Mouse (Mus musculus) cerebellum, adult (tissue): ENCODE results near the gene Dpf3.

Experiments used
- ATAC-seq: cut with Nextera tagmentation; 2 replicates; pipeline ENCODE4 v1.9.2; 2017; ENCODE audit warnings: mild to moderate bottlenecking, moderate library complexity, mixed read lengths; ENCODE audit not compliant: insufficient number of reproducible peaks, low FRiP score, low TSS enrichment

The Dpf3 gene

DNA sequence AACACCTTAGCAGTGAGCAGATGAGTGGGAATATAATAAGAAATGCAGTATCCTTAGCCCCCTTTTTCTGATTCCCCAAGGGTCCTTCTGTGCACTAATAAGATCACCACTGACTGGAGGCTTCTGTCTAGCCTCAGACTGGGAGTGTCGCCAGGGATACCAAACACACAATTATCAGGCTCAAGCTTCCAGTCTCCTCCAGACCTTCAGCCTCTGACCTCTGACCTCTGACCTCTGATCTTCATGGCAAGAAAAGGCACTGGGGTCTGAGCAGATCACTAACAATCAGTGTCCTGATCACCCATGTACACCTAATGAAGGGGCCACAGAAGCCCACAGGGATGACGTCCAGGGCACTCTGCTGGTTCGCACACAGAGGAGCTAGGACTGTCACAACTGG lies 125.7 kb downstream of the Dpf3 start:
- ATAC-seq, result no peak

DNA sequence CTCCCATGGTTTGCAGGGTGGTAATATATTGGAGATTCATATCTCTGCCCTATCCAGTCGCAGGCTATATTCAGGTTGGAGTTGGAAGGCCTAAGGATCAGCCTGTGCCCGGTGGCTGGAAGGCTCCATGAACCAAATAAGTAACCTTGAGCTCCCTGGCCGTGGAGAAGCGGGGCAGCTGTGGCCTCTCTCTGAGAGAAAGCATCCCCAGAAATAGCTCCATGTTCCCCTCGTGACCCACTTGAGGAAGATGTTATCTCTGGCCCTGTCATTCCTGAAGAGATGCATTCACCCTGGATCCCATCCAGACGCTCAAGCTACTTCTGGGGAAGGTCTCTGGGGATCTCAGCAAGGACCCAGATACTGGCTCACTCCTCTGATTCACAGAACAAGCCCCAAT lies 134.9 kb downstream of the Dpf3 start:
- no peak for ATAC-seq

DNA sequence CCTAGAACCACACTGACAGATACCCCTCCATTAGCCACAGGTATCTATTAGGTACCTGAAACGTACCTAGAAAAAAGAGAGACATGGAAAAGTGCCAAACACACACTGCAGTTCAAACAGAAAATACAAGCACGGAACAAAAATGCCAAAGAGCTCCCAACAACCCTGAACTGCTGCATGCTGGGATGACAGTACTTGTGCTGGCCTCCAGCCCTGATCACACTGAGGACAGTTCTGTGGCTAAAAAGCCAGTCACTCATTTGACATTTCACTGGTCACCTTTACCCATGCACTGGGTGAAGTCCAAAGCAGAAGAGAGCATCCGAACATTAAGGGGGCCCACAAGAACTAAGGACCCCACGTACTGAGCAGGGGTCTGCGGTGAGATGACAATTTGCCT lies 137.8 kb downstream of the Dpf3 start:
- ATAC-seq, result no peak

DNA sequence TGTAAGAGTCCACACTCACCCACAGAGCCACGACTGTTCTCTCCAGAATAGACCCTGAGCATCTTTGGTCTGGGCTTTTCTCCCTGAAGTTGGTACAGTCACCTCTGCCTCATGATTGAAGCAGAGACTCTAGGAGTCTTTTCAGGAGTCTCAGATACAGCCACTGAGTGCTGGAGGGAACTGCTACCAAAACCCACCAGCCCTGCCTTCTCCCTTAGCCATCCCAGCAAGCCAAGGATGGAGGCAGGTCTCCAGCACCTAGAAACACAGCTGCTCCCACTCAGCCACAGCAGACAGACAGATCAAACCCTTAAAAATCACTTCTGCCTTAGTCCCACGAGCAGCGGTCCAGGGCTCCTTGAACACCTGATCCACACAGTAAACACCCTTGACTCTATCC lies 139.3 kb downstream of the Dpf3 start:
- ATAC-seq, result no peak

DNA sequence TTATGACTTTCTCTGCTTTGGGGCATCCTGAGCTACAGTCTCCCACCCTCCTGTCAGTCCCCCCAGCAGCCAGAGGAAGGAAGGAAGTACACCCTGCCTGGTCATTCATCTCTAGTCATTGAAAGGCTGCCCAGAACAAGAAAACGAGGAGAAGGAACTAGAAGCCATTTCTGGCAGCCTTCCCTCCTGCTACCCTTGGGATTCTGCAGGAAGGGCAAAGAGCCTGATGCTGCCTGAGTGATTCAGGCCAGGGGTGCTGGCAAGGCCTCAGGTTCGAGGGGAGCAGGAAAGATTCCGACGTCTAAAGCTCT lies 144.7 kb downstream of the Dpf3 start:
- ATAC-seq, result peak; percentile 23; the same call in 1 of the 2 replicates

DNA sequence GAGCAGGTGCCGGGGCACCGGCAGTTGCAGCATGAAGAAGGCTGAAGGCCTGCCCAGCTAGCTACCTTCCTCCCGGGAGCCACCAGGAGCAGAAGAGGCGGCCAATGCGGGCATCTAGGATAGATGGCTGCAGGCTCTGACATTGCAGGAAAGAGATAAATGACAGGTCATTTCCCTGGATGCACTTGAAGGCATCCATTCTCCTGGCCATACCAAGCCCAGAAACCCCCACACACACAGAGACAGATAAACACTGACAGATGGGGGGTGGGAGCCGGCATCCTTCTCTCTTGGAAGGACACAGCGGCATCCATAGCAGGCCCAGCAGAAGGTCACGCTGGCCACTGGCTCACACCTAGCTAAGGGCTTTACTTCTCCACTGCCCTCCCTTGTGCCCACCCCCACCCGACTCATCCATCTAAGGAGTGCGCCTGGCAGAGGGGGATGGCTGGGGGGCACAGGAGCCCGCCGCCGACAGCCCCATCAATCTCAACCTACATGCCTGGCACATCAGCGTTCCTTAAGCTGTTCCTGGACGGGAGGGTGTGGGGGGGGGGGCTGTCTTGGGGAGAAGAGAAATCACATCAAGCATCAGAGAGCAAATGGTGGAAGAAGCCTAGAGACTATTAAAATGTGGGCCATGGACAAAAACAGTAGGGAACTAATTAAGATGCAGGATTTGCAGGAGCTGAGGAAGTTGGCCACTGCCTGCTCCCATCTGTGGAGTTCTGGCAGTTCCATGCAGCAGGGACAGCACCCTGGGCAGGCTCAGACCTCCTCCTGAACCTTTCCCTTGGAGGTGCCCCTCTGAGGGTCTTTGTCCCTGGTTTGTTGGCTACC lies 145.3 kb downstream of the Dpf3 start:
- ATAC-seq, result peak; percentile 73

DNA sequence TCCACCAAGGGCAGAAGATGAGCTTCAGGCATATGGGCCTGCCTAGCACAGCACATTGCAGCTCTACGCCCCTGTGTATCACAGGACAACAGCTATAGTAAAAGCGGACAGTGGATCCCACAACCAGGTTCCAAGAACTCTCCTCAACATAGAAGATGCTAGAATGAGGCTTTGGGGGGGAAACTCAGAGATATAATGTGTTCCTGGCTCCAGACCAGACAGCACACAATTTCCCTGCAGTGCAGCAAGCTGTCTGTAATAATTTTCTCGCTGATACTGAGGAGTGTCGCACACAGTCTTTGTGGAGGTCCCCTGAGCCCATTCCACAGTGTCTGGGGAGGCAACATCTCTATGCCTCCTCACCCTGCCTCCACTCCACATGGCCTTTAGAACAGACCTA lies 146.6 kb downstream of the Dpf3 start:
- ATAC-seq, result no peak

DNA sequence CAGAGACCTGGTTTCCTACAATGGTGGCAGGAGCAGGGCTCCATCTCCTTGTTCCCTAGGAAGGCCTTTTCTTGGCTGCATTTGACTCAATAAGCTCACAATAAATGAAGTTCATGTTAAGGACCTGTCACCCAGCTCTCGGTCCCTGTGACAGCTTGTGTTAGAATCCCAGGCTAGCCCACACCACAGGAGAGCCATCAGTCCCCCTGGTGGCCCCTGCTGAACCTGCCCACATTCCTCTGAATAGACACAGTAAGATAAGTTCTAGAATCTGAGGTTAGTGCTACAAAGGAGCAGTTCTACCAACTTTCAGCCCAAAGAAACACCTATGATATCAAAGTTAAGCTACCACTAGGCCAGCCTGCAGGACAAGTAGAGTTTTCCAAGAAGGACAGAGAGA lies 149.2 kb downstream of the Dpf3 start:
- ATAC-seq, result no peak

DNA sequence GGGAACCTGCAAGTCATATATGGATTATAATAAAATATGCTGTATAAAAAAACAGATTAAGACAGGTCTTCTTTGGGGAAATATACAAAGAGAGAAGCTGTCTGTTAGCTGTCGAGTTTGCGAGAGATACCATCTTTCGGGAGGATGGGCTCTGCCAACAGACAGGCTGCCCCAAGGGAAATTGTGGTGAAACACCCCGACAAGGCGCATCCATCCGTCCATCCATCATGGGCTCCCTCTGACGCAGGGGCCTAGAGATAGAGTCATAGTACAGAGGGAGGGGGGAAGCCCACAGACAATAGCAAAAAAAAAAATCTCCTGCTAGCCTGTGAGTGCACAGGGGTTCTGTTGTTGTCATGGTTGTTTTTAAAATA lies 149.8 kb downstream of the Dpf3 start:
- no peak for ATAC-seq

DNA sequence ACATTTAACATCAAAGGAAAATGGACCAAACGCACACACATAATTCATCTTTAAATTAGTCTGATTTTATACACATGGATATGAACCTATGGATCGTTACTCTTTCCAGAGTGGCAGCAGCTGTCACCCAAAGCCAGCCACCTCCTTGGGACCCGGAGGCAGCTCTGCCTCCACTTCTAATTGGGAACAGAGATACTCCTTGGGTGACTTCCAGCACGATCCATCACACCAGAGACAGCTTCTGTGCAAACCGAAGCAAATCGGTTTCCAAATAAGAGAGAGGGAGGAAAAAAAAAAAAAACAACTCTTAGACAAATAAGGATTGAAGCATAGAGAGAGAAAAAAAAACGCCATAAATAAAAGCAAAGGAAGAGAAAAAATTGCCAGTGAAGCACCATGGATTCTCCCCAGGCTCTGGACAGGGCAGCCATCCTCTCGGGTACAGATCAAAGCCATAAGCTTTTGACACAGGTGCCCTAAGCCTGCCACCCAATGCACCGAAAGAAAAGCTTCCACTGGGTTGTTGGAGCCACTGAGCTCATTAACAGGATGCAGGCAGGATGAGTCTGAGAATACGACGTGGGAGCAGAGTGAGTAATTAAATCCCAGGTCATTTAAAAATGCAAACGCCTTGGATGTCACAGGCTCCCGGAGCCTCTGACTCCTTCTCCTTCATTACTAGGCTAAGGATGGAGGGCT lies 150.3 kb downstream of the Dpf3 start:
- no peak for ATAC-seq

DNA sequence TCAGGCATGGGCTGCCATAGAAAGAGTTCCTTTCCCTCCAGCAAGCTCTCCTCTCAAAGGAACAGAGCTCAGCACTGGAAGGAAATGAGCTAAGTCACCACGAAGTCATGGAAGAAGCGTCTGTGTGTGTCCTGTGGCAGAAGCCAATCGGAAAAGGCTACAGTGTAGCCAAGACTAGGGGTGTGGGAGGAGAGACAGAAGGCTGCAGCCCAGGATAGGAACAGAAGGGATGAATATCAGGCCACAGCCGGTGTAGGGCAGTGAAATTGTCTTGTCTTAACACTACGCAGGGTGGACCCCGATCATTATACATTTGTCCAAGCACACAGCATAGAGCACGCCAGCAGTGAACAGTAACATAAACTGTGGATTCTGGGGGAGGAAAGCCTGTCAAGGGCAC lies 157.5 kb downstream of the Dpf3 start:
- 0 out of 2 replicates have a peak, but pooled peaks have one; percentile 21 for ATAC-seq

DNA sequence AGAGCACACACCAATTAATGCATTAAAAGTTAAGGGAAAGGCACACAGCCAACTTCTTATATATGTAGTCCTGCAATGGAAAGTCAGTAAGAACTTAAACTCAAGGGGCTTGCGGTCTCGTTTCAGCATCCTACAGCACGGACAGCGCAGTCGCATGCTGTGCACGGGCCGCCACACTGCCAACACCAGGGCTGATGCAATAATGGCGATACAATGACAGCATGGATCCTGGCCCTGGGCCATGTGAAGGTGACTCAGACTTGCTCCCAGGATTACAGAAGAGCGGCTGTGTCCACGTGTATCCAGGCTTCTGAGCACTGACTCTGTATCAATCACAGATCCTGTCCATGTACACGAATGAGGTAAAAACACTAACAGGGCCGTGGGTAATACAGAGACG lies 158.6 kb downstream of the Dpf3 start:
- no peak for ATAC-seq

DNA sequence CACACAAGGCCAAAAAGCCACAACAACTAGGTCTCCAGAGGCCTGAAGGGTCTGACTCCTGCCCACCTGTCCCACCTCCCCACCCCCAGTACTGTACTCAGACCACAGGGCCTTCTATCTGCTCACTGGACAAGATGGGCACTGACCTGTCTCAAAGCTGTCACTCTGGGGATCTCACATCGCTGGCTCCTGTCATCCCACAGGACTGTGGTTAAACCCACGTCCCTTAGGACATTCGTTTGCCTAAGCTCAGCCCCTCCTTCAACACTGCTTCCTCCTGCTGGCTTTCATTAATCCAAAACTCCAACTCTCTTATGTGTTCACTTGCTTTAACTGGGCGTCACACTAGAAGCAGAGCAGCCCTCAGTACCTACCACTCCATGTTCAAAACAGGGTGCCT lies 159.0 kb downstream of the Dpf3 start:
- ATAC-seq, result no peak

DNA sequence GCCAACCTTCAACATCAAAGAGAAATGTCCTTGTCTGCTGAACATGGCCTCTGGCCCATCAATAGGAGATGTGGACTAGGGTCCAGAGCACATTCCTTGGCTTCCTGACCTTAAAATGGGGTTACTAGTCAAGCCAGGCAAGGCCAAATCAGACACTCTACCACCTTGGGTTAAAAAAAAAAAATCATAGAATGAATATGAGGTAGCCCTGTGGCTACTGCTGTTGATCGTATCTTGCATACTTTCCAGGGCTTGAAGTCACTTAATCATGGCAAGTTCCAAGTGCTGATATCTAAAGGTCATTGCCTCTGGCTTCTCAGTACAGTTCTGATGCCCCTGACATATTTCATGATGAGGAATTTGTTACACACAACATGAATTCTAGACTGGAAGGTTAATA lies 160.1 kb downstream of the Dpf3 start:
- no peak for ATAC-seq

DNA sequence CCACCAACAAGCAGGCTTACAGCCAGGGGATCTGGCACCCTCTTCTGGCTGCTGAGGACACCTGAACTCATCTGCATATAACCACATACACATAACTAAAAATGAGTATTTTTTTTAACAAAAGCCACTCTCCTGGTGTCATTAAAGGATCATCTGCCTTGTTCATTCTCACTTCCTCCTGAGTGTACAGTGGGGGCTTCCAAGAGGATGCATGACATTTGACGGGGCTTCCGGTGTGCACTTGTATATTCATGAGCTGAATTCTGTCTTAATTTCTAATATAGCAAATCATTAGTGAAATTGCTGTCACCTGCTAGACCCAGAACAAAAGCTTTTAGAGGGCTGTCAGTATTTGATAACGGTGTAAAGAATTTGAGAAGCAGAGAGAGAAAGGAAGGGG lies 166.8 kb downstream of the Dpf3 start:
- ATAC-seq, result no peak

DNA sequence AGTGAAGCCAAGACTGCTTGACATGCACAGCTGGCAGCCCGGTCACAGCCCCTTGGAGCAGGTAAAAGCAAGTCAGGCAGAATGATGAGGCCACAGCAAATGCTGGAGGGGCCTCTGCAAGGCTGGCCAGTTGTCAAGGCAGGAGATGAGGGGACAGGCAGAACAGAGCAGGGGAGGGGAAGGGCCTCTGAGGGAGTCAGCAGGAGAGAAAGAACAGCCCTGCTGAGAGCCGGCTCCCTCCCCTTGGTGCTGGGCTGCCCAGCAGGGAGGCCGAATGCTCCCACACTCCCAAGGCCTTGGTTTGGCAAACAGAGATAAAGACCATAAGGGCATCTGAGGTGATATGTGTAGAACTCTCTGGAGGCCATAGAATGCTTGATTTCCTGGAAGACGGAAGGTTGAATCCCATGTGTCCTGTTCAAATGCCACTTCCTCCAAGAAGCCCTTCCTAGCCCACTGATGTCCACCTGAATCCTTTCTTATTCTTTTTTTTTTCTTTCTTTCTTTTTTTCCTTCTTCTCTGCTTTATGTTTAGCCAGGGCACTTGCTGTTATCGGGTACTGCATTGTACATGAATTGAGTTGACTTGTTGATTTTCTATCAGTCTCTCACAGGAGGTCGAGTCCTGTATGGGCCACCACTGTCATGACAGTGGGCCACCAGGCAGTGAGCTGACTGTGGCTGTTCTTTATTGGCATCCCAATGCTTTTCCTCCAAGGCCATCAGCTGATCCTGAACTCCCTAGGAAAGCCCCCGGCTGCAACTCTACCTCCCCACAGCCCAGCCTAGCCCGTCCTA lies 169.7 kb downstream of the Dpf3 start:
- no peak for ATAC-seq

DNA sequence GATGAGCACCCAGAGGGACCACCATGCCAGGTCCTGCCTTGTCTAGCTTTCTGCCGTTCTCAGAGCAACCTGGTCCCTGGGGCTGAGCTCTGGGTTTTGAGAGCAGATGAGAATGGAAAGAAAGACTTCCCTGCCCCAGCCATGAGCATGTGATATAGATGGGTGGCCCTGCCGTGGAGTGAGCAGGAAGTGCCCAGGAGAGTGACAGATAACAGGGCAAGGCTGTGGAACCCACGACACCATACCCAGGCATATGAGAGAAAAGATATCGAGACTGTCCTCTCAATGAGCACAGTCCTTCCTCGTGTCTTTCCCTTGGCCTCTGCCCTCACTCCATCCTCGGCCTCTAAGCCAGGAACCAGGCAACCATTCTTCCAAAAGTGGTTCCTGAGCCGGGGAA lies 172.8 kb downstream of the Dpf3 start:
- no peak for ATAC-seq

DNA sequence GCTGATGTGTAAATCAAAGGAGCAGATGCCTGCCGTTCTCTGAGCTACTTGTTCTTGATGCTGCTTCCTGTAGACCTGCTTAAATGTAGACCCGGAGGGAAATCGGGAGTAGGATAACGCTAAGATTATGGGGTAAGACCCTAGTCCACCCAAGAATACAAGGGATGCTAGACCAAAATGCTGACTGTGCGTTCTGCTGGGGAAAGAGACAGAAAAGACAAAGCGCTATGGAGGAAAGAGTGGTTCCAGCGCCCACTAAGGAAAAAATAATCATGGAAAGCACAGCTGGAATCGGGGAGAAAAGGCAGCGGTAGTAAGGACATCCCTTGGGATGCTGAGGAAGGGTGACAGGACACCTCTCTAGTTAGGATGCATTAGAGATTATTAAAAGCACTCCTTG lies 174.7 kb downstream of the Dpf3 start:
- ATAC-seq, result no peak

DNA sequence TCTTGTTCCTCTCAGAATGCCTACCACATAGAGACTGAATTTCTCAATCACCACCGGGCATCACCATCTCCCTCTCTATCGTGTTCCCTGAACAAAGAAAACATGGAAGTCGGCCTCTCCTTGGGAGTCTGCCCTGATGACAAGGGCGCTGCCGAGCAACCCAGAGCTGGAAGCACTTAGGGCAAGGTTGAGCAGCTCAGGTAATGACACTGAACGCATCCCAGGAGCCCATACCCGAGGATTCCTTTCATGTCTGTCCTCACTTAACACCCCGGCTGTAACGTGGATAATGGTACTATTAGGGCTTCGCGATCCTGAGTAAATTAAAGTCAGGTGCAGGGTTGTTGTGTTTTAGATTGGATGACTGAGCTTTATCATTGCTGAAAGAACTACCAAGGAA lies 176.9 kb downstream of the Dpf3 start:
- no peak for ATAC-seq

DNA sequence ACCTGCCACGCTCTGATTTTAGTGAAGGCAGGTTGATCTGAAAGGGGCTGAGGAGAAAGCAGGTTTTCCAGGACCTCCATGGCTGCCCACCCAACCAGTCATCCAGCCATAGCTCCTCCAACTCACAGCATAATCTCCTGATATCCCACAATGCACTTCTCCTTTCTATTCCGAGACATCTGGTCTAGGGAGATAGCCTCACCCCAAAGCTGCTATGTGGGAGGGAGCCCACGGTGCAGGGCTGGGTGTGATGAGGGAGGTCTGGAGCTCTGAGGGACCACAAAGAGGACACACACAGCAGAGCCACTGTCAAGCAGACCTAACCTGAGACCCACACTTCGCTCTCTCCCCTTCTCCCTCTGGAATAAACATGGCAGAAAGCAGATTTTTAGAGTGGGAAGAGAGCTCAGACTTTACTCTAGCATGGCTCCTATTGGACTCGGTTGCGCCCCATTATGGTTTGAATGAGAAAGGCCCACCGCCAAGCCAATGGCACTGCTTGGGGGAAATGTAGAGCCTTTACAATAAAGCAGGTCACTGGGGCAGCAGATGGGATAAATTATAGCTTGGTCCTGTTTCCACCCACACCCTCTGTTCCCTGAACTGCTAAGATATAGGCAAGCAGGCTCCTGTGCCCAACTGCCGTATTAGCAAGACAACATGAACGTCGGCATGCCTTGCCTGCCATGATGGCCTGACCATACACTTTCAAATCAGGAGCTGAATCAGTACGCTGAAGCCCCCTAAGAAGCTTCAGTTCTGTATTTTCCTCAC lies 178.3 kb downstream of the Dpf3 start:
- no peak for ATAC-seq

DNA sequence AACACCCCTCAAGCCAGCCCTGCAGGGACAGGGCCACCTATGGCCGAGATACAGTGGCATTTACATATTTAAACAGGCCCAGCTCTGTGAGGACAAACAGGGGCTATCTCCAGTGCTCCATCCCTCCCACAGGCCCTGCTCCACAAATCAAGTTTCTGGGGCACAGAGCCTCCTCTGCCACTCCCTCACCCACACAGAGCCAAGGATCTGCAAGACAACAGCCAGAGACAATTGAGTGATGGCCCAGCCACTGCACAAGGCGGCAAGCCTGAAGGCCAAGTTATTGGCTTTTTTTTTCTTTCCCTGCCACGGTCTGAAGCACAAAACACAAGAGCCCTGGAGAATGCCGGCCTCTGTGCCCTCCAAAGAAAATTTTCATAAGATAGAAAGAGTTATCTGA lies 178.9 kb downstream of the Dpf3 start:
- no peak for ATAC-seq
